Mouse (Mus musculus) olfactory bulb, adult 2 months (tissue): ENCODE results near the gene Mapk8ip2.

Experiments used
- CTCF ChIP-seq: fragments of 200-500 bp; IDR thresholded peaks from 2 replicates; pipeline ENCODE4 v1.5.1; 2012; ENCODE audit warnings: low read depth, mild to moderate bottlenecking, low read length, moderate library complexity; ENCODE audit not compliant: insufficient read depth
- POLR2A ChIP-seq: fragments of 200-500 bp; IDR thresholded peaks from 2 replicates; pipeline ENCODE4 v1.6.1; 2012; ENCODE audit warnings: mild to moderate bottlenecking, low read depth, low read length, moderate library complexity; ENCODE audit not compliant: insufficient read depth

- no peak for TF ChIP-seq CTCF
- TF ChIP-seq POLR2A, result no peak
These were observed 24.8 kb upstream of the Mapk8ip2 start for GRCm38 (mm10) chr15:89428821-89429351.
